24 mouse cellular contexts compared by ENCODE assay signal in genomic region chr9:78401596-78401995, GRCm38 (mm10). TPM values are rescaled to one million over a fixed set of nuclear protein-coding genes. Genes with fewer than 3 reads are reported as not detected.
"Had no signal": no experiment of that assay in that cellular context is flagged by ENCODE, and none has a peak within 500 bp of the region (broad histone marks: within the 10 kb centered on the region; RNA-seq: fewer than 3 reads in every experiment).

No protein-coding gene starts in this region.

- H3K9ac ChIP-seq: lung, embryonic 15.5 days; midbrain, embryonic 13.5 days; midbrain, embryonic 15.5 days; neural tube, embryonic 12.5 days; stomach, embryonic 15.5 days had no signal

- H3K36me3 ChIP-seq: lung, embryonic 15.5 days; midbrain, embryonic 13.5 days; midbrain, embryonic 15.5 days; neural tube, embryonic 12.5 days; stomach, embryonic 15.5 days had no signal

- H3K4me2 ChIP-seq: lung, embryonic 15.5 days; midbrain, embryonic 11.5 days; midbrain, embryonic 13.5 days; midbrain, embryonic 15.5 days; neural tube, embryonic 12.5 days; stomach, embryonic 15.5 days had no signal

- H3K4me3 ChIP-seq: lung, embryonic 15.5 days; megakaryocyte, embryonic 14.5 days; midbrain, embryonic 13.5 days; midbrain, embryonic 15.5 days; neural tube, embryonic 12.5 days; stomach, embryonic 15.5 days had no signal

- H3K9me3 ChIP-seq: lung, embryonic 15.5 days; megakaryocyte, embryonic 14.5 days; midbrain, embryonic 13.5 days; midbrain, embryonic 15.5 days; neural tube, embryonic 12.5 days; stomach, embryonic 15.5 days had no signal

- DNase-seq: lung, adult 2 months; lung, postnatal 14 days; lung, postnatal 36 days; right cerebral cortex, postnatal 14 days; thymus, adult 2 months; thymus, postnatal 25 days; thymus, postnatal 4 days had no signal

- H3K4me1 ChIP-seq: lung, embryonic 15.5 days; megakaryocyte, embryonic 14.5 days; midbrain, embryonic 13.5 days; midbrain, embryonic 15.5 days; neural tube, embryonic 12.5 days; stomach, embryonic 15.5 days had no signal

- H3K27ac ChIP-seq: lung, embryonic 15.5 days; macrophage; midbrain, embryonic 13.5 days; midbrain, embryonic 15.5 days; neural tube, embryonic 12.5 days; stomach, embryonic 15.5 days; stomach, postnatal 0 days had no signal

- ATAC-seq: lung, postnatal 0 days; midbrain, embryonic 13.5 days; midbrain, embryonic 15.5 days had no signal

RNA-seq across cellular contexts. Expression of gene Ddx43, which starts 6.0 kb away (rescaled TPM):
- total RNA-seq: midbrain, postnatal 0 days had no signal
- polyA plus RNA-seq: macrophage had no signal

RNA-seq across cellular contexts. Expression of gene Ooep, which starts 23.1 kb away (rescaled TPM):
- total RNA-seq: megakaryocyte progenitor cell, adult 5-6 weeks; monocyte, adult 5-6 weeks; neutrophil, adult 5-6 weeks had no signal
- polyA plus RNA-seq: macrophage; spleen, adult 2 months; testis, adult 2 months had no signal

RNA-seq across cellular contexts. Expression of gene Dppa5a, which starts 33.6 kb away (rescaled TPM):
- total RNA-seq: megakaryocyte progenitor cell, adult 5-6 weeks; monocyte, adult 5-6 weeks; neutrophil, adult 5-6 weeks had no signal
- polyA plus RNA-seq: lung, embryonic 15.5 days; macrophage; neural tube, embryonic 12.5 days; spleen, adult 2 months; stomach, embryonic 15.5 days had no signal

RNA-seq across cellular contexts. Expression of gene Gsta2, which starts 46.0 kb away (rescaled TPM):
- total RNA-seq: megakaryocyte progenitor cell, adult 5-6 weeks; midbrain, postnatal 0 days; monocyte, adult 5-6 weeks; neutrophil, adult 5-6 weeks had no signal
- polyA plus RNA-seq: macrophage; midbrain, embryonic 11.5 days; midbrain, embryonic 13.5 days; midbrain, embryonic 15.5 days; midbrain, postnatal 0 days; neural tube, embryonic 12.5 days; neural tube, embryonic 14.5 days had no signal
